Mouse (Mus musculus): ENCODE measurements around the gene Rad50. TPM values are rescaled to one million over a fixed set of nuclear protein-coding genes. Genes with fewer than 3 reads are reported as not detected.

The Rad50 gene
- total RNA-seq (2023): 10 to 100 TPM; 26.4 to 28.0 TPM

DNA sequence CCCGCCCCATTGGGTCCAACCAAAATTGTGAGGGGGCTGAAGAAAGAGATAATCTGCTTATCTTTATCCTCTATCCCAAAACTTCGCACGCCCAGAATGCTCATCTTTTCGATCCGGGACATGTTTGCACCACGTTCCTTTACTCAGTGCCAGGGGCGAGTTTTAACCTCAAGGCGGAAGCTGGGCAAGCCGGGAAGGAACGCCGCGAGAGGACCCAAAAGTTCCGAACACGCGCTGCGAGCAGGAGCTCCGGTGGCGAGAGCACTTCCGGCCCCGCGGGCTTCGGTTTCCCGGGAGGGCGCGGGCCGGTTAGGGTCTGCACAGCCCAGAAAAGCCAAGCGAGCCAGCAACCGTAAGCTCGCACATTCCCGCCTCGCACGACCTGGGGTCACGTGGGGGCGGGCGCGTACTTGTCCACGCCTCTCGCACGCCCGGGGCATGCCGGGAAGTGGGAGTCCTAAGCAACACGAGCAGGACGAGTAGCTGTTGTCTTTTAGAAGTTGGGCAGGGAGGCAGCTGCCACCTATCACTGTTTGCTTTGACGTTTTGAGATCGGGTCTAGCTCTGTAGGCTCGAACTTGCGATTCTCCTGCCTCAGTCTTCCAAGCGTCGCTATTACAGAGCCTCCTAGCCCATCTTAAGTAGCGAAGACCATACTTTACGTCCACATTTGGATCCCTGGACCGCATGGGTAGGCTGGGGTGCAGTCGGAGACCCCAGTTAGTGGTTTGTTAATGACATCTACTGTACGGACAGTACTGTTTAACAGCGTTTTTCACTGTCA lies at the start of gene Rad50:
Gene Rad50 (minus strand): TSS at position 386 of the 784 bp plus-strand sequence.

DNA sequence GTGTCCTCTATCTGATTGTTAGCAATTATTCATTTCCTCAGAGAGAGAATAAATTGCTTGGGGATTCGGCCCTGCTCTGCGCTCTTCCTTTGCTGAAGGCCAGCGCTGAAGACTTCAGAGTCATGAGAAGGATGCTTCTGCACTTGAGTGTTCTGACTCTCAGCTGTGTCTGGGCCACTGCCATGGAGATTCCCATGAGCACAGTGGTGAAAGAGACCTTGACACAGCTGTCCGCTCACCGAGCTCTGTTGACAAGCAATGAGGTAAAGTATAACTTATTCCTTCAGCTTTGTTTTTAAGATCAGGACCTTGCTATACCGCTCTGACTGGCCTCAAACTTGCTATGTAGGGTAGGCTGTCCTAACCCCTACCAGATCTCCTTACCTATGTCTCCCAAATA lies 13.6 kb upstream of the Rad50 start, which contains the start of gene Il5:
Gene Il5 (plus strand): TSS at position 80 of the 400 bp plus-strand sequence.

DNA sequence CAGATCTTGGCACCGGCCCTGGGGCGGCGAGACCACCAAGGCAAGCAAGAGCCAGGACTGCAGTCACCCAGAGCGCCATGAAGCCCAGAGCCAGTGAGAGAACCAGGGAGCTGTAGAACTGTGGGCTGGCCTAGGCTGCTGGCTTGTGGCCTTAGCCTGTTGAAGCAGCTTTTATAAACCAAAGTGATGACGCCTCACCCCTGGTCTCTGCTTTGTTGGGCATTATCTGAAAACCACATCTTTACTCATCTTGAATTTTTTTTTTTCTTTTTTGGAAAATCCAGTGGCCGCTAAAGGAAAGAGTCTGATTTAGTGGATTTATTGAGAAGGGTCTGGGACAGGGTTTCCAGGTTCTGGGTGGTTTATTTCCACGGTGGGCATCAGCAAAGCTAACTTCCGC lies 72.6 kb downstream of the Rad50 start, which contains the start of gene Il13:
Gene Il13 (minus strand): TSS at position 147 of the 400 bp plus-strand sequence.

DNA sequence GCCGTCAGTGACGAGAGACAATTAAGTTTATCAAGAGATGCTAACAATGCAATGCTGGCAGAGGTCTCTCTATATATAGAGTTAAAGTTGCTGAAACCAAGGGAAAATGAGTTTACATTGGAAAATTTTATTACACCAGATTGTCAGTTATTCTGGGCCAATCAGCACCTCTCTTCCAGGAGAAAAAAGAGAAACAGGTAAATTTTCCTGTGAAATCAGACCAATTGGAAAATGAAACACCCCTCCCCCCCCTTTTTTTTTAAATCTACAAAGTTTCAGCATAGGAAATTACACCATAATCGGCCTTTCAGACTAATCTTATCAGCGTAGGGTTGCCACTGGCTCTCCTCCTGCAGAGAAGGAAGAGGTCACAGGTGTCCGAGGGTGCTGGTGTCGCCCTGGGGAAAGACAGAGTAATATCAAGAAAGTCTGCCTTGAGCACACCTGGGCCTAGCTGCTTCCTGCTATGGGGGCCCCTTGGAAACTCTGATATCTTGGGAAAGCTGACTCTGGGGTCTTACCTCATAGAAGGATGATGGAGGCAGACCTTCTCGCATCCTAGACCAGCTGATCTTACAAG lies 88.4 kb downstream of the Rad50 start, which contains the start of gene Il4:
Gene Il4 (minus strand): TSS at position 51 of the 580 bp plus-strand sequence.

Other genes with a start within 250 kb of the Rad50 start
- gene Gm9837, start 236.8 kb downstream of the Rad50 start, total RNA-seq (2023): not detected
- not detected for gene Gm9945, start 227.2 kb downstream of the Rad50 start, total RNA-seq (2023)
- gene Sowaha, start 227.0 kb downstream of the Rad50 start, total RNA-seq (2023): not detected
- gene Sept8, start 188.1 kb downstream of the Rad50 start, total RNA-seq (2023): 1 to 10 TPM; 2.8 to 6.4 TPM
- gene Kif3a, start 139.9 kb downstream of the Rad50 start, total RNA-seq (2023): 1 to 10 TPM; 4.7 to 5.6 TPM
- 1 to 10 TPM; 1.2 to 2.4 TPM for gene Il4, start 88.7 kb downstream of the Rad50 start, total RNA-seq (2023)
- under 1 TPM in 1 of 2 experiments, not detected in 1; 0.47 TPM for gene Il13, start 72.6 kb downstream of the Rad50 start, total RNA-seq (2023)
- not detected for gene Il5, start 13.5 kb upstream of the Rad50 start, total RNA-seq (2023)
- 100 to 1,000 TPM; 501 to 520 TPM for gene Irf1, start 62.7 kb upstream of the Rad50 start, total RNA-seq (2023)
- 1 to 10 TPM; 1.5 to 2.0 TPM for gene Gm17334, start 65.9 kb upstream of the Rad50 start, total RNA-seq (2023)
- 10 to 100 TPM; 31.9 to 33.1 TPM for gene Gm12216, start 151.9 kb upstream of the Rad50 start, total RNA-seq (2023)
- 10 to 100 TPM; 15.3 to 19.2 TPM for gene Slc22a5, start 184.3 kb upstream of the Rad50 start, total RNA-seq (2023)

Data from T-cell, adult 66 days (primary cell).